Mouse (Mus musculus): ENCODE measurements at regions not wholly inside any gene's neighbourhood (a gene's known extent, or its start where the extent isn't known, plus 50 kb on each side); places are given as distances from the start of the nearest gene placed in this dataset.

DNA sequence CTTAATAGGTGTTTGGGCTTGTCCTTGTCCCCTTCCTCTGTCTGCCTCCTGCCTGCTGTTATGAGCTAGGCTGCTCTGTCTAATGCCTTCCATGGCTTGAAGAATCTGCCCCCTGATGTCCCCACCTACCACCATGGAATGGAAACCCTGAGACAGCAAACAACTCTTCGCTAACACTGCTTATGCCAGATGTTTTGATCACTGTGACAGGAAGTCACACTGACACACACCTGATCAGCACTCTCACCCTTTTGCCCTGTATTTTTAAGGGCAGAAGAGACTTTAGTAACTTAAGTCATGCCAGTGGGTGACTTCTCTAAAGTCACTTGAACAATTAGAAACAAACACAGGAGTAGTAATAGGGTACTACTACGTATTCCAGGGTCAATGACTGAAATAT lies 78.5 kb downstream of the Gm9817 start:
- no peak for TF ChIP-seq POLR2A (IDR thresholded peaks at IDR 0.05; ENCODE audit: borderline replicate concordance, insufficient read depth, low read length)
- no peak for TF ChIP-seq CTCF (IDR thresholded peaks at IDR 0.05; ENCODE audit: borderline replicate concordance, insufficient read depth, low read depth, low read length)
